Mouse (Mus musculus) heart, adult 18-20 months (tissue): ENCODE results near the gene Rpl36a-ps1. TPM values are rescaled to one million over a fixed set of nuclear protein-coding genes. Genes with fewer than 3 reads are reported as not detected.
A peak's percentile ranks its signal among the peaks of the same experiment; 100 is the strongest.
"Not testable (repeated sequence)": the region's sequence is repeated elsewhere in the genome, so short reads cannot be mapped to it uniquely, and the experiment has no call there.

Experiments used
- DNase-seq, 2 experiments: peaks; one replicate each; pipeline ENCODE4 v3.0.0; 2021 to 2022; ENCODE audit warnings: mixed read lengths in 1 of 2
- long read RNA-seq, 2 experiments: library from polyadenylated mRNA; stranded (forward); transcript quantifications; one replicate each; pipeline ENCODE4 v2.0.0; 2021
- total RNA-seq, 2 experiments: library from RNA; stranded (reverse); gene quantifications; 2 replicates each; pipeline ENCODE4 v1.2.3; 2021

Rpl36a-ps1 gene
- total RNA-seq: 1 to 10 TPM; 3.8 to 6.5 TPM
- long read RNA-seq, experiment 1, partial matches to known transcripts: 0 of 1 reads
- long read RNA-seq, experiment 1, other reads (novel, unspliced or antisense): 0 of 1 reads
- long read RNA-seq, experiment 2, partial matches to known transcripts: 0 of 1 reads
- long read RNA-seq, experiment 2, other reads (novel, unspliced or antisense): 0 of 1 reads

DNA sequence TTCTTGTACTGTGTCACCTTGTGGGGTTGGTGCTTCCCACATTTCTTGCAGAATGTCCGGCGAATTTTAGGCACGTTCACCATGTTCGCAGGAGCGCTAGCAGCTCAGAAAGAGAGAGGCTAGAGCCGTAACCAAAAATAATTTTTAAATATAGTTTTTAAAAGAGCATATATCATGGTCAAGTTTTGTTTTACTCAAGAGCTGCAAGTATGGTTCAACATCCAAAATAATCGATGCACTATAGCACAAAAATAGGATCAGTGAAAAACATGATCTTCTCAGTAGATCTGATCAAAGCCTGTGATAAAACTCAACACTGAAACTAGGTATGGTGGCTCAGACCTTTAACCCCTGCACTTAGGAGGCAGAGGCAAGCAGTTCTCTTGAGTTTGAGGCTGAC lies at the start of gene Rpl36a-ps1:
Gene Rpl36a-ps1, minus strand, starts transcription at position 101 of the 400 bp plus-strand sequence.
- DNase-seq: no peak

DNA sequence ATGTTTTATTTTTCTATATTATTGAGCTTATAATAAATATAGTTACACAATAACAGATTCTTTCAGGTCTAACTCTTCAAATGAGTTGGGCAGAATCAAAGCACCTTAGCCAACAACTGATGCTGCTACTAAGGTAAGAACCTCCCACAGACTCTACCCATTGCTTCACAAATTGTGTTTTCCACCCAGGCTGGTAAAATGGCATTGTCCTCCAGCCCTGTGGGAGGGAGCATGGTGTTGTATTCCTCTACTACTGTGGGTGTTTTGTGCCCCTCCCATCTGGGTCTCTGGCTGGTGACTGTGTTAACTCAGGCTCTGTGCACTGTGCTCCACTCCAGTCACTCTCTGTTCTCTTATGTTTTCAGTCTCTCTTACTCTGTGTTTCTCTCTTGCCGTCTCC lies 49.4 kb upstream of the Rpl36a-ps1 start:
- DNase-seq: no peak

DNA sequence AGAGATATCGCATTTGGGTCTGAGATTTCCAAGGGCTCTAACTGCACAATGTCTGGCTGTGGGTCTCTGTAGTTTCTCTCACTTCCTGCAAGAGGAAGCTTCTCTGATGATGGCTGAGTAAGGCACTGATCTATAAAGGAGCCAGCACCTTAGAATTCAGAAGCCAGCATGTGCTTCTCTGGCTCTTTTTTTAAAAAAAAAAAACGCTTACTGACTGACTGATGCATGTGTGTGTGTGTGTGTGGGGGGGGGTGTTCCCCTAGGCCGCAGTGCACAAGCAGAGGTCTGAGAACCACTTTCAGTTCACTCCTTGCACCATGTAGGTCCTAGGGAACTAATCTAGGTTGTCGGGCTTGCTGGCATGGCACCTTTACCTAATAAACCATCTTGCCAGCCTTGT lies 47.3 kb upstream of the Rpl36a-ps1 start:
- DNase-seq: no peak

DNA sequence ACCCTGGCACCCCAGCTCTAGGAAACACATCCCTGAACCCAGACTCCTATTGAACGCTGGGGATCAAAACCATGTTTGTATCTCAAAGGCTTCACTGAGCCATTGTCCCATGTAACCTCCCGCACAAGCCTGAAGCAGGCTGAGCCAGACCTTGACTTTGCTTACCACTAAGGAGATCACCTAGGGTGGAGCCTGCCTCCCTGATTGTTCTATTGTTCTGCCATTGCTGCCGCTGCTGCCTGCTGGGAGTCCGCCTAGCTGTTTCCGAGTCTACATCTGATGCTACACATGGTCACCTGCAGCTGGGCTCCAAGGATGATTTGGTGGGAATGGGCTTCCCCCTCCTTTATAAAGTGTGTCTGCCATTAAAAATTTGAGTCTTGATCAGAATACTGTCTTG lies 45.2 kb upstream of the Rpl36a-ps1 start:
- DNase-seq: not testable (repeated sequence)

DNA sequence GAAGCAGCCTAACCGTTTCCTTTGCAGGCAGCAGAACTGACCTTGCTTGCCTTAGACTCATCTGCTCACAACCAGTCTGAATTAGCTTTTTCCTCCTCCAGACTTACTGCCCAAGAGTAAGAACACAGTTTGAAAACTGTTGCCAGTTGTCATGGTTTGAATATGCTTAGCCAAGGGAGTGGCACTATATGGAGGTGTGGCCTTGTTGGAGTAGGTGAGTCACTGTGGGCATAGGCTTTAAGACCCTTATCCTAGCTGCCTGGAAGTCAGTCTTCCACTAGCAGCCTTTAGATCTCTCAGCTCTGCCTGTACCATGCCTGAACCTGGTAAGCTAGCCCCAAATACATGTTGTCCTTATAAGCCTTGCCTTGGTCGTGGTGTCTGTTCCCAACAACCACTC lies 43.6 kb upstream of the Rpl36a-ps1 start:
- DNase-seq: no peak

DNA sequence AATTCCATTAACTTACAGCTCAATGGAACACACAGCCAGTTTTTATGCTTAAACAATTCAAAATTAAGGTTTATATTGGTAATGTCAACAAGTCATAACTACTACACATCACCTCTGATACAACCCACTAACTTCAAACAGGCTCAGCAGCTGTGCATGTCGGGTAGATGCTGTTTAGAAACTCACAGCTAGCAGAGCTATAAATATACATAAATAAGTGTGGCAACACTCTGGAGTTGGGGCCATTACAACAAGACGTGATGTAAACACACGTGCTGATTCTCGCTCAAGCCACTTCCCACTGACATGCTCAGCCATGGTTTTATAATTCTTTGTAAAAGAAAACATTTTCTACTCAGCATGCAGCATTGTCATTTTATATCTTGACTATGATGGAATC lies 41.9 kb upstream of the Rpl36a-ps1 start:
- DNase-seq: no peak

DNA sequence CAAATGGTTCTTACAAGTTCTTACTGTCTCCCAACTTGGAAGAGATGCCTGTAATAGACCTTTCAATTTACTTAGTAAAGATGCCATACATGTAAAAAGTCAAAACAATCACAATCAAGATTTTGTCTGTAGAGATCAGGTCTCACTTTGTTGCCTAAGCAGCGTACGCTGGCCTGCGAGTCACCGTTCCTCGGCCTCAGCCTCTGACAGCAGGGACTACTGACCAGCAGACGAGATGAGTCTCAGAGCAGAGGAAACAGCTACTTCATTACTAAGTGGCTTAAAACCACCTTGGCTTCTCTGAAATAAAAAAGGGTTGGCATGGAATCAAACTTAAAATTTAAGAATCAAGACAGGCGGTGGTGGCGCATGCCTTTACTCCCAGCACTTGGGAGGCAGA lies 40.7 kb upstream of the Rpl36a-ps1 start:
- DNase-seq: not testable (repeated sequence)

DNA sequence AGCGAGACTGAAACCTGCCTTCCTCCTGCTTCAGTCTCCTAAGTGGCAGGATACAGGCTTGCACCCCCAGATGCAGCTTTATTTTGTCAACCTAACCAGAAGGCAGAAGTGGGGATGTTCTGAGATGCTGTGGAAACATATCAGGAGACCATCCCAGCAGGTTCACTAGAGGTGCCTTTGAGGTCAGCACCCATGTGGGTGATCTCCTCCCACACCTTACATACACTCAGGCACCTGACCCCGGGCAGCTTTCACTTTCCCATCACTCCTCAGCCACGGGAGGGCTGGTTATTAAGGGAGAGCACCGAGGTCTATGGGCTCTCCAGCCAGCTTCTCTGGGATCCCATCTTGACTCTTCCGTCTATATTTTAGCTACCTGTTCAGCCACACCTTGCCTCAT lies 38.5 kb upstream of the Rpl36a-ps1 start:
- no peak for DNase-seq

DNA sequence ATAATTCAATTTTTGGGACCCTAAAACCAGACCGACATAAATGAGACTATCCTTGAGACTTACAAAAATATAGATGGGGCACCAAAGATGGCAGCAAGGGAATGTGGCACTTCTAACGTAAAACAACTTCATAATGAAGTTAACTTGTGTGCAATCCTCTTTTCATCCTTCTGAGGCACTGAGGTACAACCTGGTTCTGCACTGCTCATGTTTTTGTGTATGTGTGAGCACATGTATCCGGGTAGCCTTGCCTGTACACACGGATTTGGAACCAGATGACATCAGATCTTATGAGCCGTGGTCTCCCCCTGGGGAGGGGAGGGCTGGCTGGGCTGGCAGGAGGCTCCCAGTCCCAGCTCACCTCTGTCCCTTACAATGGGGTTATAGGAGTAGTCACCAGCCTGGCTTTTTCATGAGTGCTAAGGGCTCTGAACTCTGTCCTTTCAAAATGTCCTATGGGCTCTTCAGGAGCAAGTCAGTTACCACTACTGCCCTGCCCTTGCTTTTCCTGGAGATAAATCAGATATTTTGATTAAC lies 37.3 kb upstream of the Rpl36a-ps1 start:
- DNase-seq: no peak

DNA sequence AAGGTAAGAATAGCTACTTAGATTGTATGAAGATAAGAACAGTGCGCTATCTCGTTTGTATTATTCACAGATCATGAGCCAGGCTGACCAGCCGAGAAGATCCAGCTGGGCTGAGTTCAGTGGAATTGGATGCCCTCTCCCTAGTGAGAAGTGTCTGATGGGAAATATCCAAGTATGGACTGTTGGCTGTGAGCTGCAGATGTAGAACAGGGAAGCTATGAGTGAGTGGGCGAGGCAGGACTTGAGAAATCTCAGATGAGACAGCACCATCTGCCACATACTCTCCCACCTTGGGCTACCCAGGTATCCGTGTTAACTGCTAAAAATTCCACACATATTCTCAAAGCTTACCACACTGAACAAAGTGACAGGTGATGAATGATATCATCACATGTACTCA lies 35.9 kb upstream of the Rpl36a-ps1 start:
- no peak for DNase-seq

DNA sequence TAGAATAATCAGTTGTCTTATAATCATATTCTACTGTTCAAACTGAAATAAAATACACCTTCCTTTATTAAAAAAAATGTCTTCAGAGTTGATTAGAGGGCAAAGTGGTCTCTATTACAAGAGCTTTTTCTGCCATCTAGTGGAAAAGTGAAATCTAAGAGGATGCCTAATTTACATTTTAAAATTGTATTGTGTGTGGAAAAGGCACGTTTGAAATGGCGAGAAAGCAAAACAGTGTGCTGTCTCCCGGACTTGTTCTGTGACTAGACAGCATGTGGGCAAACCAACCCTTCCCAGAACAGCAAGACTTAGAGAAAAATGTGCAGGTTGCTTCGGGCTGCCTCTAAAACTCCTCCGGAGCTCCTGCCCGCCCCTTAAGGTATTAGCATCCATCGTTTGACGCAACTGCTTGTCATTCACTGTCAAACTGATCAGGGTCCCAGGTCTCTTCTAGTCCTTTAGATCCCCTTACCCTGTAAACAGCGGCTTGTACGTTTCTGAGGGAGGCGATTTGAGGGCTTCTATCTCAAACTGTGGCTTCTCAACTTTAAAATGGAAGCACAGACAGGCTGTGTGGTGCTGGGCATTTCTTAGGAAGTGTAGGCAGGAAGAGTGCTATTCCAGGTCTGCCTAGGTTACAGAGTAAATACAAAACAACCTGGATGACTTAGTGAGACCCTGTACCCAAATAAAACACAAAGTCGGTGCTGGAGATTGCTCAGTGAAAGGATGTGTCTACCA lies 28.4 kb upstream of the Rpl36a-ps1 start:
- DNase-seq: peak in 1 of 2 experiments; percentile 25

DNA sequence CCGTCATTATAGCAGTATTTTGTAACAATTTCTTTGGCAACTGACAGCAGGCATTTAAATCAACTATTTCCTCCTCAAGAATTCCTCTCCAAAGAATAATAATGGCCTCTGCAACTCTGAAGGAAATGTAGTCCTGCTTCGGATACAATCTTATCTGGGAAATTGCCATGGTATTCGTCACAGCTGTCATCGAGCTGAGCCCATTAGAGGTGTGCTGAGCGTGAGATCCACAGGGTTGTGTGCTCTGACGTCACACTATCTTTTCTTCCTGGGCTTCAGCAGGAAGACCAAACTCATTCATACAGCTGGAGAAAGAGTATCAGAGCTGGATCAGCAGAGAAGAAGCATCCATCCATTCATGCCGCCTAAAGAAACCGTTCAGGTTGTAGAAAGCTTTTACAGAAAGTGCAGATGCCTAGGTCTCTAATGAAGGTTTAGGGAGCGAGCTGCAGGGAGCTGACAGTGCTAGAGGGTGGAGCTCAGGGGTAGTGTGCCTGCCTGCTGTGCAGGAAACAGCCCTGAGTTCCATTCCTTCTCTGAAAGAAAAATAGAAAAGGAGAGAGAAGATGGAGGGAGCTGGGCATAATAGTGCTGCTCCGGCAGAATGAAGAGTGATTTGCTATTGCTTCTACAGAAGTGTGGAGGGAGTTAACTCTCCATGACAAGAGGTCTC lies 25.2 kb upstream of the Rpl36a-ps1 start:
- no peak for DNase-seq

DNA sequence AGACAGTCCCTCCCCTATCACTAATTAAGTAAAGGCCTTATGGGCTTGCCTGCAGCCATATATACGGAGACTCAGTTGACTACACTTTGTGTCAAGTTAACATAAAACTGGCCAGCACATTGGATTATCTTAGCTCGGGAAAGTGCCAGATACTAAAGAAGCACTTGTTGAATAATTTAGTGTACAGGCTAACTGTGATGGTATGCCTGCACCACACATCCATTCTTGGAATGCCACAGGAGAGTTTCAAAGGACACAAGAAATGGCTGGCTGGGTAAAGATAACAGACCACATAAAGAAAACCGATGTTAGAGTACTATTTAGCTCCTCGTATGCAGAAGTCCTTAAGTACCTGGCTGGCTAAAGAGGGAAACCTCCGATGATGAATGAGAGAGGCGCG lies 24.6 kb upstream of the Rpl36a-ps1 start:
- no peak for DNase-seq

DNA sequence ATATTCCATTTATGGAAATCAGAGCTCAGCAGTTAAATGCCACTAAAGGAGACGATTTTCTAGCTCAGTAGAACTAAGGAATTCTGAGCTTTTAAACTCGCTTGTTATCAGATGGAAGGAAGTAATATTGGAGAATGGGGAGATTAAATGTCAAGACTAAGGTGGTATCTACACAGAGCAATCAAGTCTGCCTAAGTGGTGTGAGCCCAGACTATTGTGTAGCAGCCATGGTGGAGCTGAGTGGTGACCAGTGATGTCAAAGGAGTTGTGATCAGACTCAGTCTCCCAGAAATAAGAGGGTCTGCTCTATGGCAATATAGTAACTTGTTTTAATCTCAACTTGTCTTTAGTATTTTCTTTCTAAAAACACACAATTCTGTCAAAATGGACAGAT lies 16.8 kb upstream of the Rpl36a-ps1 start:
- peak in 1 of 2 experiments; percentile 15 for DNase-seq

DNA sequence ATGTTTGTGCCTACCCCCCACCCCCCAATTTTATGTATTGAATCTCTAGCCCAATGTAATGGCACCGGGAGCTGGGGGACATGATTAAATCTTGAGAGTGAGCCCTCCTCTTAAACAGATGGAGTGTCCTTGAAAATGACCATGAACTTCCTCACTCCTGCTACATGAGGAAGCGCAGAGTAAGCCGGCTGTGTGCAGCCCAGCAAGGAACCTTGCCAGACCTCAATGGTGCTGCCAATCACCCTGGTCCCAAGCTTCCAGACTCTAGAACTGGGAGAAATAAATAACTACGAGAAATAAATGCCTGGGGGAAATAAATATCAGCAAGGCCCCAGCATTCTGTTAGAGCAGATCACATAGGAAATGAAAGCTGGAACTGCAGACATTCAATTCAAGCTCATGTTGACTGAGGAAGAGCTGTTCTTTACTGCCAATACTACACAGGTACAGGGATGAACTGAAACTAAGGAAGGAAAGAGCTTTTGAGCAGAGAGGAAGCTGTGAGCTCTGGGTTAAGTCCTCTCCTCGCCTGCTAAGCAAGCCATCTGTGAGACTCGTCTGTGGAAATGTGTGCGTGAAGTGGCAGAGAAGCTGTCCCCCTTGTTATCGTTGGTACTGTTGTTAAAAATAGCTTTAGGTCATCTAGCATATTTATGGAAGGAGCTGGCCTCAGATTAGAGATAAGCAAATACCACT lies 16.3 kb upstream of the Rpl36a-ps1 start:
- DNase-seq: peak; percentile 39 to 45

DNA sequence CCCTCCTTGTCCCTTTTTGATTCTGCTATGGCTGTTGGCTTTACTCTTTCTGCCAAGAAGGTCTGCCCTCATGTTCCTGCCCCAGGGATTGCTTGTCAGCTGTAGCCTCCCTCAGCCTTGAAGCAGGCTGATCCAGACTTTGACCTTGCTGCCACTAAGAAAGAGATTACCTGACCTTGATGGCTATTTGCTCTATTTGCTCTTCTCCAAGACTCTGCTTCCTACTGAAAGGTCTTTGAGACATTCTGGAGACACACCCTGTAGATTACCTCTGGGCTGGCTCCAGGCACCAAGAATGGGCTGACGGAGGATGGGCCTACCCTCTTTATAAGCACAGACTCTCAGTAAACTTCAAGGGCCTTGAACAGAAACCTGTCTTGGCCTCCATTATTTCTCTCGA lies 1.6 kb downstream of the Rpl36a-ps1 start:
- DNase-seq: no peak

DNA sequence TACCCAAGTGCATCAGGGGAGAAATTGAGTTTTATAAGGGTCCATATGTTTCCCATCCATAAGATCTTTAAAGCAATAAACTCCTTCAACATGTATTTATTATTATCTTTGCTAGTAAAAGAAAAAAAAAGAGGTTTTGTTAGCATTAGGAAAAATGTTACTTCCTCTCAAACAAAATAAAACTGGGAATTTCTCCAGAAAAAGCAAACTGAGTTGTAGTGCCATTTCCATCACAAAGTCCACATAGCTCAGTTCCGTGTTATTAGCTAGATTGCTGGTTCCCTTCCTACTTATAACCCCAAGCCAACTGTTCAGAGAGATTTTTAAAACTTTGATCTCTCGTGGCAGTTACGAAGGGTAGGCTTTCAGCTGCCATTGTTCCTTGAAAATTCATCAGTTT lies 3.5 kb downstream of the Rpl36a-ps1 start:
- DNase-seq: no peak

DNA sequence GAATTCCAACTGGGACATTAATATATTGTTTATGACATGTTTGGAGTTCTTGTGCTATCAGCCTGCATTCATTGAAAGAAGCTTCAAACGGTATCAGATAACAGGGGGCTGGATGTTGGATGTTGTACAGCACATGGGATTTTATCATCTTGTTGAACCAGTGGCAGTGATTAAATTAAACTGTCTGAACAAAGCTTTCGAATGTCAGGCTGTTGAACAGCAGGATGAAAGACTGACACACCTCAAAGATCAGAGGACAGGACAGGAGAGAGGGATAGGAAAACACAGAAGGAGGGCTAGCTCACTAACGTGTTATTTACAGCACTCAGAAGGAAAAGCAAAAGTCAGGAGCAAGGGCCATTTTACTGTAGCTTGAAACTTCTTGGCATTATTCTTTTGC lies 4.3 kb downstream of the Rpl36a-ps1 start:
- no peak for DNase-seq

DNA sequence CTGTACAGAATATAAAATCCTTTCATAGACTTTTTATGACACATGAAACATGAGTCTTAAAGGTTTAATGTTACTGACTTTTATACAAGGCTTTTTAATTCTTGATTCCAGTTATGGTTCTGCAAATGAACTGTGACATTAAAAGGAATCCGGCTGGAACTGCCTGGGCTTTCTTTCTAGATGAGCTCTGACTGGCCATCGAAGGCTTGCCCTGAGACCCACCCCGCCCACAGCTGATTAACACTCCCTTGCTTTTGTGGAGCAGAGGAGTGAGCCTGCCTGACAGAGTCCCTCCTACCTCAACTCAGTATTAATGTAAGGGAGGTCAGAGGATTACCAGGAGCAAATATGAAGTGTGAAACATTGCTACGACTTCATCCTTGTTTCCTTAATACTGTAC lies 22.2 kb downstream of the Rpl36a-ps1 start:
- DNase-seq: no peak

DNA sequence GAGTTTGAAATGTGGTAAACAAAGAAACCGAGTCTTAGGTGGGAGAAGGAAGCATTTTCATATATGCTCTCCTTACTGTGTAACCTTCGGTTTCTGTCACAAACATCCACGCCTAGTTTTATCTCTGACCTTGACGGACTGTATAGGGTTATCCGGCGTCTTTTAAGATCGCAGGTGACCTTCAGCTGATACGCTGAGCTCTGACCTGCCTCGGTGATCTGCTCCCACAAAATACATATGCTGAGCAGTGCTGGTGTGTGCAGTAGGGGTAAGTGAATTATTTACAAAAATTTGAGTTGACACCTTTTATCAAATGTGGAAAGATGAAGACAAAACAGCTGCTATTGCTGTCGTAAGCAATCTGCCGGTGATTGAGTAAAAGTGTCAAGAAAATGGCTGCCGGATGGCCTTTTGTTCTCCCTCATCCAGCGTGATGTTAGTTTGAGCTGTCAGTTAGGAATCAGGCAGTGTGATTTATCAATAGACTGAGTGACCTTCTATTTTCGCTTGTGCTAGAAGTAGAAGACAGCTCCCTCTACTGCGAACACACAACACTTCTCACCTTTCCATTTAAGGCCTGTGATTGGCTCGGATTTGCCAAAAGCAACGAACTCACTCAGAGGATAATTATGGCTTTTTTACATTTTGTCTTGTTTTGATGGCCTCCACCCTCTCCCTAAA lies 35.0 kb downstream of the Rpl36a-ps1 start:
- DNase-seq: no peak

DNA sequence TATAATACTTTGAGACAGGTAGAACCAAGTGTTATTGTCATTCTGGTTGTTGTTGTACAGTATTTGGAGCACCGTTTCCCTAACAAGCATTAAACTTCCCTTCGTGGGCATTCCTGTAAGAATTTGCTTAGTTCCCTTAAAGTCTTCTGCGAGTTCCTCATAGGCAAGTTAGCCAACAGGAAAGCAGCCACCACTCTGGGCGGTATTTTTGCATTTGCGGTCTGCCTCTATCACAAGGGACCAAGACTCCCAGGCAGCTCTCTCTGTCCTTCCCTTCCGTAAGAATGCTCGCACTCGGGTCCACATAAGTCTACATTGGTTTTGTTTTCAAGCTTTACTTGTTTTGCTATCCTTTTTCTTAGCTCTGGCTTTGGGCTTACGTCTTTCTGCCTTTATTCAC lies 37.3 kb downstream of the Rpl36a-ps1 start:
- no peak for DNase-seq

DNA sequence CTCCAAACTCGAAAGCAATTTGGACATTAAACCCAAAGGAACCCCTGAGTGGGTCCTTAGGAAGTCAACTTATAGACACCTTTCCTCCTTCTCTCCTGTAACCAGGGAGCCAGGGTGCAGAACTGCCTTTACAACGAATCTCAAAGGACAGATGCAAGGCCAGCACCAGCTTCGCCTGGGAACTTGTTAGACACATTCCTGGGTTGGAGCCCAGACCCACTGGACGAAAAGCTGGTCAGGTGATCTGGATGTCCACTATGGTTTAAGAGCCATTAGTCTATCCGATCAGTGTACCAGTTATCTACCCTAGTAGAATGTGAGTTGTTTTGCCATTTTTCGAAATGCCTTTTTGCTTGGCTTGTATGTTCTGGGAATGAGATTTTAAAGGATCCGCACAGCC lies 41.7 kb downstream of the Rpl36a-ps1 start:
- peak; percentile 39 to 52 for DNase-seq
